Comparison of ENCODE assay signal across 8 mouse cellular contexts in the genomic region with DNA sequence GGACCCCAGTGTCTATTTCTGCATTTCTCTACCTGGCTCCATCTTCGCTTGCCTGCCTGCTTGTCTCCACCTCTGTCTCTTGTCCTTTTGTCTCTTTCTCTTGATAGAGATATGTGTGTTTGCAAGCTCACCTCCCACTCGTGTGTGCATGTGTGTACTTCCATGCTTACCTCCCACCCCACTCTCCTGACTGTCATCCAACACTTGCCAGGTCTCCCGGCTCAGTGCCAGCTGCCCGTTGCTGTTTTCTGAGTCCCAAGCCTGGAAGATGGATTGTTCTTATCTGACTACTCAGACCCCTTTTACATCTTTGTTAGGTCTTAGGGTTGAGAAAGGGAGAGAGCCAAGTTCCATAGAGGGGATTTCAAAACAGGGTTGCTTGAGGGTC. TPM values are rescaled to one million over a fixed set of nuclear protein-coding genes. Genes with fewer than 3 reads are reported as not detected.
A peak's percentile ranks its signal among the peaks of the same experiment; 100 is the strongest.
DNase-seq lines count a peak whose midpoint lies in the region; ATAC-seq and TF ChIP-seq lines count a peak whose summit lies in the region.

No protein-coding gene starts in this region.

- TF ChIP-seq POLR2A in CH12.LX (IDR thresholded peaks at IDR 0.05; ENCODE audit: low read depth, low read length): no peak

- H3K79me2 ChIP-seq in CH12.LX (replicated peaks; ENCODE audit: control insufficient read depth, extremely low read depth, insufficient read depth, poor library complexity, severe bottlenecking): peaks cover 33% of the 10 kb centered on the region

- ATAC-seq in cerebellum, adult (ENCODE audit: insufficient number of reproducible peaks, low FRiP score, low TSS enrichment): no peak
- no peak for ATAC-seq in hindbrain, embryonic 11.5 days (ENCODE audit: low FRiP score)
- ATAC-seq in limb, embryonic 13.5 days (ENCODE audit: low FRiP score, low read depth): no peak
- no peak for ATAC-seq in neural tube, embryonic 12.5 days (ENCODE audit: low FRiP score, low read depth)

- in situ Hi-C loops in CH12.LX (cut with MboI; ENCODE audit: low pct_ligation_motif_present, low pct_unique_long_range_greater_than_20kb, low sequenced_read_pairs): no loop called here

- H3K36me3 ChIP-seq in CH12.LX (replicated peaks in 1 of 2; ENCODE audit: control insufficient read depth in 1 of 2, insufficient read depth in 1 of 2, low read length in 1 of 2): peaks cover 0 to 10% of the 10 kb centered on the region in 2 experiments
- H3K36me3 ChIP-seq in hindbrain, embryonic 11.5 days (ENCODE audit: control insufficient read depth, insufficient read depth, low read length): no peaks in the 10 kb centered on the region
- H3K36me3 ChIP-seq in limb, embryonic 13.5 days: no peaks in the 10 kb centered on the region
- no peaks in the 10 kb centered on the region for H3K36me3 ChIP-seq in neural tube, embryonic 12.5 days

- peaks cover 14 to 41% of the 10 kb centered on the region in 2 experiments for H3K4me1 ChIP-seq in CH12.LX (ENCODE audit: control insufficient read depth in 1 of 2, insufficient read depth in 2 of 2)
- 0 out of 2 replicates have a peak, but pooled peaks cover 2% of the 10 kb centered on the region for H3K4me1 ChIP-seq in hindbrain, embryonic 11.5 days (replicated peaks; ENCODE audit: control insufficient read depth, insufficient read depth, low read length)
- H3K4me1 ChIP-seq in limb, embryonic 13.5 days: peaks cover 22% of the 10 kb centered on the region
- H3K4me1 ChIP-seq in neural tube, embryonic 12.5 days: peaks cover 22% of the 10 kb centered on the region

- no peak for TF ChIP-seq EP300 in CH12.LX (IDR thresholded peaks at IDR 0.05; ENCODE audit: low read length)

- H3K9ac ChIP-seq in CH12.LX (ENCODE audit: insufficient read depth, low read depth): peak overlapping the region; percentile 99; the same call in 1 of the 2 replicates
- peak overlapping the region; percentile 91 for H3K9ac ChIP-seq in hindbrain, embryonic 11.5 days (ENCODE audit: low read depth, low read length)
- peak overlapping the region; percentile 98 for H3K9ac ChIP-seq in limb, embryonic 13.5 days
- H3K9ac ChIP-seq in neural tube, embryonic 12.5 days: peak overlapping the region; percentile 96

- H3K27ac ChIP-seq in CH12.LX (ENCODE audit: insufficient read depth, low read depth): no peak overlapping the region
- no peak overlapping the region for H3K27ac ChIP-seq in hindbrain, embryonic 11.5 days (ENCODE audit: low read depth, low read length)
- H3K27ac ChIP-seq in limb, embryonic 13.5 days: no peak overlapping the region
- no peak overlapping the region for H3K27ac ChIP-seq in neural tube, embryonic 12.5 days

- no peak for TF ChIP-seq CTCF in CH12.LX (conservative IDR thresholded peaks at IDR 0.05 in 1 of 2, IDR thresholded peaks at IDR 0.05 in 1 of 2; ENCODE audit: low read depth in 2 of 2, low read length in 2 of 2)

- no peak for TF ChIP-seq RAD21 in CH12.LX (IDR thresholded peaks at IDR 0.05; ENCODE audit: low read depth, low read length)

- peak overlapping the region; percentile 73 to 100 (median 99) for H3K4me3 ChIP-seq in CH12.LX (replicated peaks in 1 of 3; ENCODE audit: low read depth in 2 of 3, low read length in 2 of 3, poor library complexity in 1 of 3)
- peak overlapping the region; percentile 67 for H3K4me3 ChIP-seq in hindbrain, embryonic 11.5 days (ENCODE audit: low read depth, low read length)
- peak overlapping the region; percentile 99 for H3K4me3 ChIP-seq in limb, embryonic 13.5 days
- peak overlapping the region; percentile 99 for H3K4me3 ChIP-seq in neural tube, embryonic 12.5 days

- 42% methylated on average over 4 of the region's 4 CpGs for WGBS in hindbrain, embryonic 11.5 days
- WGBS in limb, embryonic 13.5 days: 26% methylated on average over 4 of the region's 4 CpGs
- 33% methylated on average over 4 of the region's 4 CpGs for WGBS in neural tube, embryonic 12.5 days

- no peaks in the 10 kb centered on the region for H3K9me3 ChIP-seq in CH12.LX (replicated peaks; ENCODE audit: low read length)
- no peaks in the 10 kb centered on the region for H3K9me3 ChIP-seq in hindbrain, embryonic 11.5 days (ENCODE audit: control insufficient read depth, low read length)
- no peaks in the 10 kb centered on the region for H3K9me3 ChIP-seq in limb, embryonic 13.5 days
- no peaks in the 10 kb centered on the region for H3K9me3 ChIP-seq in neural tube, embryonic 12.5 days

- DNase-seq in cerebellum, adult 11 months: peak; percentile 55
- DNase-seq in CH12.LX (ENCODE audit: extremely low read depth): no peak
- peak; percentile 61 to 66 for DNase-seq in cerebellum, postnatal 36 days
- DNase-seq in hindbrain, embryonic 11.5 days (ENCODE audit: low spot score): no peak
- DNase-seq in T-cell, adult 2 months (ENCODE audit: low spot score): no peak

- no peaks in the 10 kb centered on the region for H3K27me3 ChIP-seq in CH12.LX (replicated peaks)
- no peaks in the 10 kb centered on the region for H3K27me3 ChIP-seq in hindbrain, embryonic 11.5 days (ENCODE audit: control insufficient read depth, insufficient read depth, low read length)
- no peaks in the 10 kb centered on the region for H3K27me3 ChIP-seq in limb, embryonic 13.5 days
- no peaks in the 10 kb centered on the region for H3K27me3 ChIP-seq in neural tube, embryonic 12.5 days (replicated peaks)

- dilution Hi-C loops in CH12.LX (cut with MboI; ENCODE audit: extremely low pct_ligation_motif_present, extremely low pct_unique_long_range_greater_than_20kb, low sequenced_read_pairs): no loop called here

- peak overlapping the region; percentile 60 for H3K4me2 ChIP-seq in CH12.LX (ENCODE audit: insufficient read depth, low read depth, poor library complexity, severe bottlenecking)
- H3K4me2 ChIP-seq in hindbrain, embryonic 11.5 days (replicated peaks; ENCODE audit: low read depth, low read length): peak overlapping the region; percentile 96
- peak overlapping the region; percentile 96 for H3K4me2 ChIP-seq in limb, embryonic 13.5 days (replicated peaks)
- peak overlapping the region; percentile 96 for H3K4me2 ChIP-seq in neural tube, embryonic 12.5 days (replicated peaks)

TF ChIP-seq in CH12.LX, 34 proteins besides CTCF, POLR2A, EP300 and RAD21:
- TF ChIP-seq MAX (IDR thresholded peaks at IDR 0.05; ENCODE audit: low read length): no peak
- no peak for TF ChIP-seq MAZ (IDR thresholded peaks at IDR 0.05; ENCODE audit: low read depth, low read length)
- TF ChIP-seq MYC (IDR thresholded peaks at IDR 0.05; ENCODE audit: low read depth, low read length): no peak
- TF ChIP-seq MXI1 (IDR thresholded peaks at IDR 0.05; ENCODE audit: low read depth, low read length): no peak
- no peak for TF ChIP-seq IRF4 (IDR thresholded peaks at IDR 0.05; ENCODE audit: low read depth, low read length)
- no peak for TF ChIP-seq SIN3A (IDR thresholded peaks at IDR 0.05; ENCODE audit: low read length)
- TF ChIP-seq TBP (conservative IDR thresholded peaks at IDR 0.05; ENCODE audit: low read depth, low read length): no peak

RNA-seq across cellular contexts. Expression of a gene that starts 1.6 kb away (rescaled TPM):
- total RNA-seq in CH12.LX (2012; rRNA removed) (7.0 and 7.6 TPM in 2 replicates), CH12.LX (2014; rRNA removed) (11.9 and 13.0 TPM in 2 replicates)
- 9.0 and 10.5 TPM in 2 replicates for polyA plus RNA-seq in CH12.LX (2012; ENCODE audit: insufficient read length, low read depth)
- 17.0 and 20.1 TPM in 2 replicates for polyA plus RNA-seq in hindbrain, embryonic 11.5 days (2014; fragmentation: Nextera tagmentation; extraction: Ambion mirVana)
- 10.5 and 11.4 TPM in 2 replicates for polyA plus RNA-seq in limb, embryonic 13.5 days (2015; fragmentation: Nextera tagmentation; extraction: Ambion mirVana)
- 13.5 and 14.0 TPM in 2 replicates for polyA plus RNA-seq in neural tube, embryonic 12.5 days (2016; fragmentation: Nextera tagmentation; extraction: Ambion mirVana)

RNA-seq across cellular contexts. Expression of a gene that starts 42.6 kb away (rescaled TPM):
- total RNA-seq in CH12.LX (2012; rRNA removed) (13.7 and 15.4 TPM in 2 replicates), CH12.LX (2014; rRNA removed) (31.2 and 33.9 TPM in 2 replicates)
- 20.9 and 25.5 TPM in 2 replicates for polyA plus RNA-seq in CH12.LX (2012; ENCODE audit: insufficient read length, low read depth)
- polyA plus RNA-seq in hindbrain, embryonic 11.5 days (2014; fragmentation: Nextera tagmentation; extraction: Ambion mirVana): 107 and 121 TPM in 2 replicates
- polyA plus RNA-seq in limb, embryonic 13.5 days (2015; fragmentation: Nextera tagmentation; extraction: Ambion mirVana): 46.5 TPM in 2 replicates
- polyA plus RNA-seq in neural tube, embryonic 12.5 days (2016; fragmentation: Nextera tagmentation; extraction: Ambion mirVana): 95.3 and 97.4 TPM in 2 replicates

RNA-seq across cellular contexts. Expression of a gene that starts 46.2 kb away (rescaled TPM):
- total RNA-seq in CH12.LX (2012; rRNA removed): 56.8 and 60.5 TPM in 2 replicates
- total RNA-seq in CH12.LX (2014; rRNA removed): 109 and 115 TPM in 2 replicates
- 100 and 126 TPM in 2 replicates for polyA plus RNA-seq in CH12.LX (2012; ENCODE audit: insufficient read length, low read depth)
- 96.5 and 111 TPM in 2 replicates for polyA plus RNA-seq in hindbrain, embryonic 11.5 days (2014; fragmentation: Nextera tagmentation; extraction: Ambion mirVana)
- 53.0 and 54.8 TPM in 2 replicates for polyA plus RNA-seq in limb, embryonic 13.5 days (2015; fragmentation: Nextera tagmentation; extraction: Ambion mirVana)
- 95.1 and 95.6 TPM in 2 replicates for polyA plus RNA-seq in neural tube, embryonic 12.5 days (2016; fragmentation: Nextera tagmentation; extraction: Ambion mirVana)

Comparison
In these comparisons a context has a peak if more than half of its experiments do, and no peak if none do; other contexts are left out.
1. DNase-seq: peak in cerebellum, adult 11 months (single experiment) and cerebellum, postnatal 36 days (2 of 2); none in CH12.LX (single experiment), hindbrain, embryonic 11.5 days (single experiment) and T-cell, adult 2 months (single experiment).
2. Peak in every context shown above with its lines, with median percentiles within 50 percentile points of each other: H3K4me2 ChIP-seq, H3K4me3 ChIP-seq and H3K9ac ChIP-seq.